Comparison of ENCODE assay signal across 19 mouse cellular contexts in the genomic region with DNA sequence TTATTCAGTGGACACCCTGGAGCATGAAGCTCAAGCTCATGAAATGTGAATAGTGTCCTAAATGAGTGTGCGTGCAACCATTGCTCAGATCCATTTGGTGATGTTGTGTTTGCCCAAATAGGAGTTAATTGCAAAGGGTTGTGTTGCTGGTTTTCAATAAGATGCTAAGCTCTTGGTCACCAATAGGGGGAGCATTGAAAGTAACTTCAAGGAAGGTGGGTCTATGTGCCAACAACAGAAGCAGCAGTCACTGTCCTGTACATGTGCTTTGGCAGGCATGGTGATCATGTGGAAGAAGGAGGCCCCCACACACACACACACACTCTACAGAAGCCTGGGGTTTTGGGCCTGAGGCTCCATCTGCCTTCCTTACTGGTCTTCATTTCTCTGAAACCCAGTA.
A peak's percentile ranks its signal among the peaks of the same experiment; 100 is the strongest.
DNase-seq lines count a peak whose midpoint lies in the region; ATAC-seq and TF ChIP-seq lines count a peak whose summit lies in the region.
"Had no signal": no experiment of that assay in that cellular context is flagged by ENCODE, and none has a peak within 500 bp of the region (broad histone marks: within the 10 kb centered on the region; RNA-seq: fewer than 3 reads in every experiment).

No protein-coding gene starts in this region.

- peak; percentile 37 for DNase-seq in CD4-positive, CD25-positive, alpha-beta regulatory T cell, adult 2 months (ENCODE audit: low read depth, low spot score)
- DNase-seq in layer of hippocampus, adult 2 months (ENCODE audit: low spot score in 2 of 2) = no peak
- DNase-seq in layer of hippocampus, adult 11-12 months (ENCODE audit: low spot score) = no peak
- peak; percentile 11 for DNase-seq in 416B (ENCODE audit: low read depth)
- DNase-seq in cerebellum, postnatal 10 days = no peak
- DNase-seq in lung, adult 18-20 months = no peak
- DNase-seq: adrenal gland, adult 8-10 months; cerebellum, postnatal 14 days; heart, postnatal 14 days; kidney, postnatal 14 days; liver, embryonic 13.5 days; right cerebral cortex, postnatal 4 days; thymus, adult 18-20 months had no signal

- no peak overlapping the region for H3K27ac ChIP-seq in layer of hippocampus, adult 2 months
- H3K27ac ChIP-seq: embryonic facial prominence, embryonic 10.5 days; liver, embryonic 13.5 days had no signal

- ATAC-seq in CD4-positive, CD25-positive, alpha-beta regulatory T cell, adult 4 months = no peak
- peak; percentile 58 for ATAC-seq in granulocyte monocyte progenitor cell, adult 5-6 weeks (replicated peaks; ENCODE audit: poor library complexity, severe bottlenecking)
- ATAC-seq: forebrain, embryonic 16.5 days; inflammation-experienced regulatory T-cells, adult 6 months had no signal

- TF ChIP-seq CTCF in layer of hippocampus, adult 2 months (conservative IDR thresholded peaks at IDR 0.05) = peak; percentile 55

- H3K4me3 ChIP-seq in layer of hippocampus, adult 2 months = no peak overlapping the region
- H3K4me3 ChIP-seq: embryonic facial prominence, embryonic 10.5 days; erythroblast, embryonic 14.5 days; liver, embryonic 13.5 days had no signal

Comparison
In these comparisons a context has a peak if more than half of its experiments do, and no peak if none do; other contexts are left out.
1. DNase-seq: peak in CD4-positive, CD25-positive, alpha-beta regulatory T cell, adult 2 months (single experiment) and 416B (single experiment); none in layer of hippocampus, adult 2 months (0 of 2), layer of hippocampus, adult 11-12 months (single experiment), cerebellum, postnatal 10 days (0 of 2) and lung, adult 18-20 months (0 of 2).